Mouse (Mus musculus): ENCODE results near the gene Naaa. TPM values are rescaled to one million over a fixed set of nuclear protein-coding genes. Genes with fewer than 3 reads are reported as not detected.

The Naaa gene
- polyA plus RNA-seq, 2 experiments: 4.3 to 4.5 TPM

- H3K4me1 ChIP-seq (replicated peaks; ENCODE audit: control insufficient read depth in 2 of 2, insufficient read depth in 2 of 2, low read length in 1 of 2): peaks cover 3 to 25% of the 10 kb centered on the region in 2 experiments
- WGBS (ENCODE audit: insufficient replicate concordance): 2% methylated on average over 41 of the region's 41 CpGs
- peak within 1 kb of the TSS; percentile 84 to 91 for H3K4me3 ChIP-seq (ENCODE audit: insufficient read depth in 1 of 2, low read depth in 2 of 2, low read length in 2 of 2)
- H3K9ac ChIP-seq (replicated peaks): peak within 1 kb of the TSS; percentile 83
- ATAC-seq (ENCODE audit: insufficient read depth) (peak; percentile 91), DNase-seq (ENCODE audit: low read depth in 3 of 3, low spot score in 3 of 3) (peak; percentile 84 to 86 (median 86))
- TF ChIP-seq EP300 (IDR thresholded peaks at IDR 0.05; ENCODE audit: low read depth): peak; percentile 59; the same call in 1 of the 2 replicates
- TF ChIP-seq CTCF (IDR thresholded peaks at IDR 0.05; ENCODE audit: low read depth): peak; percentile 84
- H3K27ac ChIP-seq: peak within 1 kb of the TSS; percentile 29; the same call in 1 of the 2 replicates
- H3K36me3 ChIP-seq (replicated peaks; ENCODE audit: control insufficient read depth, insufficient read depth, low read depth): peaks cover 7% of the 10 kb centered on the region
- peak within 1 kb of the TSS; percentile 83 for H3K4me2 ChIP-seq (ENCODE audit: low read depth)
- no peaks in the 10 kb centered on the region for H3K9me3 ChIP-seq (ENCODE audit: control insufficient read depth, low read length)
- H3K27me3 ChIP-seq (ENCODE audit: control insufficient read depth, insufficient read depth, low read length): 0 out of 2 replicates have a peak, but pooled peaks cover 2% of the 10 kb centered on the region
These were observed 31.9 kb upstream of the Naaa start, which contains the start of gene Sdad1 for GRCm38 (mm10) chr5:92309681-92310511. Gene Sdad1, minus strand, starts transcription at chr5:92310479.

GRCm38 (mm10) chr5:92304291-92304690, 26.3 kb upstream of the Naaa start:
- DNase-seq (ENCODE audit: low read depth in 3 of 3, low spot score in 3 of 3) (no peak), ATAC-seq (ENCODE audit: insufficient read depth) (no peak)
- Histone ChIP-seq H3K27ac (no peak overlapping the region), H3K9me3 (ENCODE audit: control insufficient read depth, low read length) (no peaks in the 10 kb centered on the region), H3K4me1 (replicated peaks; ENCODE audit: control insufficient read depth in 2 of 2, insufficient read depth in 2 of 2, low read length in 1 of 2) (peaks cover 3 to 7% of the 10 kb centered on the region in 2 experiments; a peak in 3 of 4 replicates), H3K9ac (replicated peaks) (no peak overlapping the region), H3K36me3 (replicated peaks; ENCODE audit: control insufficient read depth, insufficient read depth, low read depth) (peaks cover 44% of the 10 kb centered on the region), H3K4me2 (ENCODE audit: low read depth) (no peak overlapping the region), H3K4me3 (ENCODE audit: insufficient read depth in 1 of 2, low read depth in 2 of 2, low read length in 2 of 2) (no peak overlapping the region), H3K27me3 (ENCODE audit: control insufficient read depth, insufficient read depth, low read length) (0 out of 2 replicates have a peak, but pooled peaks cover 1% of the 10 kb centered on the region)
- no peak for TF ChIP-seq CTCF (IDR thresholded peaks at IDR 0.05; ENCODE audit: low read depth)
- TF ChIP-seq EP300 (IDR thresholded peaks at IDR 0.05; ENCODE audit: low read depth): no peak
- 79% methylated on average over 3 of the region's 3 CpGs for WGBS (ENCODE audit: insufficient replicate concordance)

GRCm38 (mm10) chr5:92302149-92302840, 24.3 kb upstream of the Naaa start:
- Histone ChIP-seq H3K9ac (replicated peaks) (no peak overlapping the region), H3K27me3 (ENCODE audit: control insufficient read depth, insufficient read depth, low read length) (no peaks in the 10 kb centered on the region), H3K36me3 (replicated peaks; ENCODE audit: control insufficient read depth, insufficient read depth, low read depth) (peaks cover 47% of the 10 kb centered on the region), H3K9me3 (ENCODE audit: control insufficient read depth, low read length) (no peaks in the 10 kb centered on the region), H3K4me2 (ENCODE audit: low read depth) (no peak overlapping the region), H3K4me1 (replicated peaks; ENCODE audit: control insufficient read depth in 2 of 2, insufficient read depth in 2 of 2, low read length in 1 of 2) (no peaks in the 10 kb centered on the region), H3K4me3 (ENCODE audit: insufficient read depth in 1 of 2, low read depth in 2 of 2, low read length in 2 of 2) (no peak overlapping the region), H3K27ac (no peak overlapping the region)
- WGBS (ENCODE audit: insufficient replicate concordance): 79% methylated on average over 13 of the region's 13 CpGs
- TF ChIP-seq CTCF (IDR thresholded peaks at IDR 0.05; ENCODE audit: low read depth) (no peak), EP300 (IDR thresholded peaks at IDR 0.05; ENCODE audit: low read depth) (no peak)
- no peak for ATAC-seq (ENCODE audit: insufficient read depth)
- DNase-seq (ENCODE audit: low read depth in 3 of 3, low spot score in 3 of 3): no peak

GRCm38 (mm10) chr5:92294525-92294924, 16.6 kb upstream of the Naaa start:
- Histone ChIP-seq H3K4me3 (ENCODE audit: insufficient read depth in 1 of 2, low read depth in 2 of 2, low read length in 2 of 2) (no peak overlapping the region), H3K4me2 (ENCODE audit: low read depth) (no peak overlapping the region), H3K27ac (no peak overlapping the region), H3K9me3 (ENCODE audit: control insufficient read depth, low read length) (no peaks in the 10 kb centered on the region), H3K27me3 (ENCODE audit: control insufficient read depth, insufficient read depth, low read length) (no peaks in the 10 kb centered on the region), H3K4me1 (replicated peaks; ENCODE audit: control insufficient read depth in 2 of 2, insufficient read depth in 2 of 2, low read length in 1 of 2) (0 out of 4 replicates have a peak, but pooled peaks cover 0 to 4% of the 10 kb centered on the region in 2 experiments), H3K9ac (replicated peaks) (no peak overlapping the region), H3K36me3 (replicated peaks; ENCODE audit: control insufficient read depth, insufficient read depth, low read depth) (peaks cover 26% of the 10 kb centered on the region)
- 79% methylated on average over 2 of the region's 2 CpGs for WGBS (ENCODE audit: insufficient replicate concordance)
- TF ChIP-seq EP300 (IDR thresholded peaks at IDR 0.05; ENCODE audit: low read depth) (no peak), CTCF (IDR thresholded peaks at IDR 0.05; ENCODE audit: low read depth) (no peak)
- no peak for DNase-seq (ENCODE audit: low read depth in 3 of 3, low spot score in 3 of 3)
- no peak for ATAC-seq (ENCODE audit: insufficient read depth)
